Mouse (Mus musculus) embryonic facial prominence, embryonic 12.5 days (tissue): ENCODE data around the gene Rpl14. TPM values are rescaled to one million over a fixed set of nuclear protein-coding genes. Genes with fewer than 3 reads are reported as not detected.

Experiments used
- ATAC-seq: fragments of 200-750 bp; cut with Nextera tagmentation; 2 replicates; pipeline ENCODE4 v1.8.0; 2017; ENCODE audit not compliant: insufficient number of reproducible peaks, insufficient read depth, low FRiP score, low TSS enrichment
- H3K27ac ChIP-seq: fragments of 300-500 bp; sonication (generic); 2 replicates; pipeline ENCODE4 v1.5.1; 2016; ENCODE audit warnings: mild to moderate bottlenecking
- H3K27me3 ChIP-seq: fragments of 300-500 bp; sonication (generic); 2 replicates; pipeline ENCODE4 v1.6.1; 2016; ENCODE audit warnings: mild to moderate bottlenecking, moderate library complexity
- H3K36me3 ChIP-seq: fragments of 300-500 bp; sonication (generic); 2 replicates; pipeline ENCODE4 v1.6.1; 2016; ENCODE audit warnings: mild to moderate bottlenecking
- H3K4me1 ChIP-seq: fragments of 300-500 bp; sonication (generic); 2 replicates; pipeline ENCODE4 v1.6.1; 2016
- H3K4me2 ChIP-seq: fragments of 300-500 bp; sonication (generic); replicated peaks from 2 replicates; pipeline ENCODE4 v1.6.1; 2016; ENCODE audit warnings: mild to moderate bottlenecking, moderate library complexity
- H3K4me3 ChIP-seq: fragments of 300-500 bp; sonication (generic); 2 replicates; pipeline ENCODE4 v1.5.1; 2016; ENCODE audit warnings: mild to moderate bottlenecking
- H3K9ac ChIP-seq: fragments of 300-500 bp; sonication (generic); 2 replicates; pipeline ENCODE4 v1.6.1; 2016; ENCODE audit warnings: mild to moderate bottlenecking, moderate library complexity
- H3K9me3 ChIP-seq: fragments of 300-500 bp; sonication (generic); 2 replicates; pipeline ENCODE4 v1.6.1; 2016; ENCODE audit warnings: mild to moderate bottlenecking, moderate library complexity
- WGBS: fragments of 180-500 bp; shearing (Covaris S2); methylation state at CpG from one replicate; pipeline ENCODE4 v1.1.7; 2016; 5-methylcytosine and 5-hydroxymethylcytosine counted together
- polyA plus RNA-seq: library from polyadenylated mRNA; unstranded; fragments of >200 nt; fragmentation: Nextera tagmentation; extraction: Ambion mirVana; gene quantifications from 2 replicates; pipeline ENCODE4 v1.2.1, GENCODE M21; 2016

Rpl14 gene
- polyA plus RNA-seq, 1 experiment from 2014 or later, result 808 TPM

DNA sequence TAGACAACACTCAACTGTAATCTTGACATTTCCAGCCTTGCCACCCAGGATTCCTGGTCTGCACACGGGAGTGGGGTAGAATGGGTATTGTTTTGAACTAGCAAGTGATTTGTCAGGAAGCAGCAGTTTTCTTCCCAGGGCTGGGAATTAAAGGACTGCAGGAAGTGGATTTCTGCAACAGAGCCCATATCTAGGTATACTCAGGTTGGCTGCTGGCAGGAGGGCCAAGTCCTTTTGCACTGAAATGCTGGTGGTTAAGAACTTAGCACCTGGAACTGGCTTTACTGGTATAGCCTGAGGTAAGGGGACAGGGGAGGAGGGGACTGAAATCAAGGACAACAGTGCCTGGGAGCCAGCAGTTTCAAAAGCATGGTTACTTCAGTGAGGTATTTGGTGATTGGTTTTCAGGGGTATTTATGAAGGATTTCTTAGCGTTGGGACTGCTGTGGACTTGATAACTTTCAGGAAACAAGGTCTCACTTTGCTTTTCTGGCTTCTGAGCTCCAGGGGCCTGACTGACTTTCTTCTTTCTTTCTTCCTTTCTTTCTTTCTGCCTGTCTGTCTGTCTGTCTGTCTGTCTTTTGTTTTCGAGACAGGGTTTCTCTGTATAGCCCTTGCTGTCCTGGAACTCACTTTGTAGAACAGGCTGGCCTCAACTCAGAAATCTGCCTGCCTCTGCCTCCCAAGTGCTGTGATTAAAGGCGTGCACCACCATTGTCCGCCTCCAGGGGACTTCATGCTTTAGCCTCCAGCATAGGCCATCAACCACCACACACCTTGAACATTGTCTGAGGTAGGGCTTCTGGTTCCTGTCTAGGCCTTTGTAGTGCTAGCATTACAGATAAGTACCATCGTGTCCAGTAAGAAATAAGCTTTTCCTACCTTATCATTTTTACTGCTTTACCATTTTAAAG is 4.8 kb downstream of the Rpl14 start:
- H3K27me3 ChIP-seq, result no peaks in the 10 kb centered on the region

DNA sequence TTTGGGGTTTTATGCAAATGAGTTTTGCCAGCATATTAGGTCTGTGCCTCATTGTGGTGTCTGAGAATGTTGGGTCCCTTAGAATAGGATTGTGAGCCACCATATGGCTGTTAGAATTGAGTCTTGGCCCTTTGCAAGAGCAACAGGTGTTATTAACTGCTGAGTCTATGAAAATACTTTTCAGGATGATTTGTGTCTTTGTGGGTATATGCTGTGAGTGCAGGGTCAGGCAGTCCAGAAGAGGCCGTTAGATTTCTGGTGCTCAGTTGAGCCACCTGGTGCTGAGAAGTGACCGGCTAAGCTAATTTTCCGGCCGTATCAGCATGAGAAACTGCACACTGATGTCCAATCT is 5.4 kb downstream of the Rpl14 start:
- Histone ChIP-seq H3K9me3 (no peaks in the 10 kb centered on the region), H3K4me2 (peak overlapping the region; percentile 91), H3K9ac (no peak overlapping the region), H3K4me1 (peaks cover 16% of the 10 kb centered on the region), H3K4me3 (peak overlapping the region; percentile 63), H3K27me3 (no peaks in the 10 kb centered on the region), H3K36me3 (peaks cover 36% of the 10 kb centered on the region), H3K27ac (0 out of 2 replicates have a peak overlapping the region, but pooled peaks have one; percentile 56)
- ATAC-seq, result peak; percentile 8; the same call in 1 of the 2 replicates
- 10% methylated on average over 4 of the region's 4 CpGs for WGBS

More for the DNA sequence above, 4.8 kb downstream of the Rpl14 start:
- Histone ChIP-seq H3K27ac (no peak overlapping the region), H3K9me3 (no peaks in the 10 kb centered on the region), H3K4me3 (no peak overlapping the region), H3K9ac (no peak overlapping the region), H3K4me1 (peaks cover 16% of the 10 kb centered on the region), H3K4me2 (peak overlapping the region; percentile 91), H3K36me3 (peaks cover 36% of the 10 kb centered on the region)
- ATAC-seq, result no peak
- 62% methylated on average over 6 of the region's 6 CpGs for WGBS

GRCm38 (mm10) chr9:120577133-120577651 is 5.9 kb downstream of the Rpl14 start:
- Histone ChIP-seq H3K9ac (peak overlapping the region; percentile 84), H3K9me3 (no peaks in the 10 kb centered on the region), H3K4me3 (peak overlapping the region; percentile 63), H3K4me1 (peaks cover 19% of the 10 kb centered on the region), H3K36me3 (peaks cover 36% of the 10 kb centered on the region), H3K27ac (peak overlapping the region; percentile 56; the same call in 1 of the 2 replicates), H3K4me2 (peak overlapping the region; percentile 91), H3K27me3 (no peaks in the 10 kb centered on the region)
- WGBS, result 1% methylated on average over 43 of the region's 43 CpGs
- ATAC-seq, result peak; percentile 84

DNA sequence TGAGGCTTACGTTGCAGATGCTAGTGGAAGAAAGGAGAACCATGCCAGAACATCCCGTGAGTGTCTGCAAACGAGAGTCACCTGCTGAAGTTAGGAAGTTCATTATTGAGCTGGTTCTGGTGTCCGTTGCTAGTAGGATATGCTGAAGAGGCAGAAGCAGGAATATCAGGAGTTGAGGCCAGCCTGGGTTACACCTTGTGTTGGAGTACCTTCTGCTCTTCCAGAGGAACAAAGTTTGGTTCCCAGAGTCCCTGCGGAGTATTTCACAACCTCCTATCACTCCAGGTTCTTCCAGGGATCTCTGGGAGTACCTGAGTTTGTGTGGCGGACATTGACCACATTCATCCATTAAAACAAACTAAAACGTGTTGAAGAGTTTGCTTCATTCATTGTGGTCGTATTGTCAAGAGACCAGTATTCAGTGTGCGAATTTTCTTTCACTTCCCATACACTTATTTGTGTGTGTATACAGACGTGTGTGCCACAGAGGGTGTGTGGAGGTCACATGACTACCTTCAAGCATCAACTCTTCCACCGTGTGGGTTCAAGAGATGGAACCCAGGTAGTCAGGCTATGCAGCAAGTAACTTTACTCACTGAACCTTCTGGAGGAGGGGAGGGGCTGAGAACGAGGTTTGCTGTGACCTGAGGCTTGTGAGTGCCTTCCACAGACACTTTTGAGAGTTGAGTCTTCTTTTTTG is 6.6 kb downstream of the Rpl14 start:
- Histone ChIP-seq H3K4me3 (peak overlapping the region; percentile 63), H3K27ac (no peak overlapping the region), H3K27me3 (no peaks in the 10 kb centered on the region), H3K36me3 (peaks cover 30% of the 10 kb centered on the region), H3K9ac (peak overlapping the region; percentile 84), H3K4me2 (peak overlapping the region; percentile 91), H3K9me3 (no peaks in the 10 kb centered on the region), H3K4me1 (peaks cover 17% of the 10 kb centered on the region)
- no peak for ATAC-seq
- WGBS, result 57% methylated on average over 12 of the region's 12 CpGs

GRCm38 (mm10) chr9:120578701-120579100 is 7.5 kb downstream of the Rpl14 start:
- Histone ChIP-seq H3K4me2 (no peak overlapping the region), H3K27me3 (no peaks in the 10 kb centered on the region), H3K9ac (no peak overlapping the region), H3K4me3 (no peak overlapping the region), H3K36me3 (peaks cover 22% of the 10 kb centered on the region), H3K4me1 (peaks cover 23% of the 10 kb centered on the region), H3K9me3 (no peaks in the 10 kb centered on the region), H3K27ac (no peak overlapping the region)
- no peak for ATAC-seq
- WGBS, result 61% methylated on average over 6 of the region's 6 CpGs

GRCm38 (mm10) chr9:120579808-120580207 is 8.6 kb downstream of the Rpl14 start:
- no peak overlapping the region for H3K4me2 ChIP-seq
- H3K27me3 ChIP-seq, result no peaks in the 10 kb centered on the region
- H3K4me1 ChIP-seq, result peaks cover 23% of the 10 kb centered on the region
- no peak overlapping the region for H3K27ac ChIP-seq
- H3K9ac ChIP-seq, result no peak overlapping the region
- no peaks in the 10 kb centered on the region for H3K9me3 ChIP-seq
- ATAC-seq, result no peak
- 78% methylated on average over 7 of the region's 7 CpGs for WGBS
- no peak overlapping the region for H3K4me3 ChIP-seq
- peaks cover 11% of the 10 kb centered on the region for H3K36me3 ChIP-seq

DNA sequence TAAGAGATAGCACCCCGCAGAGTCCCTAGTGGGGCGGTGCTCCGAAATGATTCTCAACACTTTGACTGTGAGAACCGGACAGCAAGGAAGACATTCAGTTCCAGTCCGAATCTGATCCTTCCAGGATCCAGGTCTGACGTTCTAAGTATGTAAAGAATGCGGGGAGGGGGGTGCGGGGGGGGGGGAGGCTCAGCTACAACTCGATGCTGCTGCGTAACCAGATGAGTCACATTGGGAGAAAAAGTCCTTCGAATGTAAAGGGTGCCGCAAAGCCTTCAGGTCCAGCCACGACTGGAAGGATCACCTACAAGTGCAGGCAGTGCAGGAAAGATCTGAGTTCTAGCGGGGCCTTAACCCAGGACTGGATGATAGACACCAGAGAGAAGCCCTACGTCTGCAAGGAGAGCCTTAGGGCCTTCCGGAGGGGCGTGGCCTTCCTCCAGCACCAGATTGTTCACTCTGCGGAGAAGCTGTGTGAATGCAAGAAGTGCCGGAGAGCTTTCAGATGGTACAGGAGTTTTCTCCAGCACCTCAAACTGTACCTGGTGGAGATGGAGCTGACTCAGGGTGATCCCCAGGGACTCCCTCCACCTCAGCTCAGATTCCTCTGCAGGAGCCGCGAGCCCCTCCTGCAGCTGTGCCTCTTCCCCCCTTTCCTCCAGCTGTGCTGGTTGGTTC is 10.8 kb downstream of the Rpl14 start:
- H3K9ac ChIP-seq, result peak overlapping the region; percentile 36; the same call in 1 of the 2 replicates
- H3K4me2 ChIP-seq, result peak overlapping the region; percentile 71
- H3K27ac ChIP-seq, result peak overlapping the region; percentile 80
- H3K4me1 ChIP-seq, result peaks cover 23% of the 10 kb centered on the region
- peak overlapping the region; percentile 31 for H3K4me3 ChIP-seq
- H3K27me3 ChIP-seq, result no peaks in the 10 kb centered on the region
- peak; percentile 71; the same call in 1 of the 2 replicates for ATAC-seq
- H3K36me3 ChIP-seq, result no peaks in the 10 kb centered on the region
- WGBS, result 14% methylated on average over 19 of the region's 21 CpGs
- H3K9me3 ChIP-seq, result no peaks in the 10 kb centered on the region

DNA sequence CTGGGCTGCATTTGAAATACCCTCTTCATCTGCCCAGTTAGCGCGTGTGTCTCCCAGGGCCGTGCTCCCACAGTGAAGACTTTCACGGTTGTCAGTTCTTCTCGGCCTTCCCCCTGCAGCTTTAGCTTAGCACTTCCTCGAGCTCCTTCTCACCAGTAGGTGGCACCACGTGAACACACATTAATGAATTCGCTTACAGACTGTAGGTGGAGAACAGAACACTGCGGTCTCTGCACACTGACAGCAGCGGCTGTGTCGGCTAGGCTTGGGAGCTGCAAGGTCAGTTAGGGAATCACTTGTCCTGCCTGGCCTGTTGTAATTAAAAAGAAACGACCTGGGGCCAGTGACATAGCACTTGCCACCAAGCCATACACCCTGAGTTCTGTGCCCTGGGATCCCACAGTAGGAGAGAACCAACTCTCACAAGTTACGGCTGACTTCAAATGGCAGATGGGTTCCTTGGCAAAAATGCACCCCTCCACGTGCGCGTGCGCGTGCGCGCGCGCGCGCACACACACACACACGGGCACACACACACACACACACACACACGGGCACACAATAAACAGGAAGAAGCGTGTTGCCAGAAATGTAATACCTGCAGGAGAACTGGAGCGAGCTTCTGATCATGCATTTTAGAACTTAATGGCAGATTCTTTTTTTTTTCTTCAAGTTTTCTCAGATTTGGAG is 11.5 kb downstream of the Rpl14 start:
- Histone ChIP-seq H3K9me3 (no peaks in the 10 kb centered on the region), H3K27me3 (no peaks in the 10 kb centered on the region), H3K27ac (peak overlapping the region; percentile 80), H3K4me2 (peak overlapping the region; percentile 71), H3K4me1 (peaks cover 20% of the 10 kb centered on the region), H3K4me3 (peak overlapping the region; percentile 31), H3K36me3 (no peaks in the 10 kb centered on the region), H3K9ac (peak overlapping the region; percentile 36; the same call in 1 of the 2 replicates)
- WGBS, result 13% methylated on average over 28 of the region's 28 CpGs
- ATAC-seq, result peak; percentile 77

- Histone ChIP-seq H3K4me1 (peaks cover 15% of the 10 kb centered on the region), H3K4me3 (no peak overlapping the region), H3K27ac (no peak overlapping the region), H3K27me3 (no peaks in the 10 kb centered on the region), H3K36me3 (no peaks in the 10 kb centered on the region), H3K9ac (no peak overlapping the region), H3K4me2 (peak overlapping the region; percentile 71), H3K9me3 (no peaks in the 10 kb centered on the region)
- no peak for ATAC-seq
- WGBS, result 81% methylated on average over 3 of the region's 3 CpGs
Observed at GRCm38 (mm10) chr9:120583314-120583713, 12.1 kb downstream of the Rpl14 start.

GRCm38 (mm10) chr9:120586546-120586945 is 15.3 kb downstream of the Rpl14 start:
- Histone ChIP-seq H3K27ac (no peak overlapping the region), H3K4me3 (no peak overlapping the region), H3K9me3 (no peaks in the 10 kb centered on the region), H3K36me3 (no peaks in the 10 kb centered on the region), H3K4me1 (peaks cover 15% of the 10 kb centered on the region), H3K4me2 (no peak overlapping the region), H3K9ac (no peak overlapping the region), H3K27me3 (no peaks in the 10 kb centered on the region)
- 9% methylated on average over 3 of the region's 3 CpGs for WGBS
- no peak for ATAC-seq

GRCm38 (mm10) chr9:120591490-120591889 is 20.2 kb downstream of the Rpl14 start:
- H3K4me3 ChIP-seq, result no peak overlapping the region
- no peak overlapping the region for H3K4me2 ChIP-seq
- no peak overlapping the region for H3K27ac ChIP-seq
- H3K9me3 ChIP-seq, result no peaks in the 10 kb centered on the region
- 4% methylated on average over 9 of the region's 9 CpGs for WGBS
- H3K36me3 ChIP-seq, result no peaks in the 10 kb centered on the region
- no peaks in the 10 kb centered on the region for H3K4me1 ChIP-seq
- no peak overlapping the region for H3K9ac ChIP-seq
- H3K27me3 ChIP-seq, result no peaks in the 10 kb centered on the region
- ATAC-seq, result no peak
